Mouse (Mus musculus) layer of hippocampus, adult 2 months (tissue): ENCODE data around the gene Zdhhc8. TPM values are rescaled to one million over a fixed set of nuclear protein-coding genes. Genes with fewer than 3 reads are reported as not detected.

Experiments used
- DNase-seq, 2 experiments: peaks; one replicate each; pipeline ENCODE4 v3.0.0; 2022; ENCODE audit warnings: low spot score in 2 of 2
- H3K27ac ChIP-seq: fragments of 200-600 bp; 2 replicates; pipeline ENCODE4 v1.8.1; 2022
- H3K4me3 ChIP-seq: fragments of 200-600 bp; 2 replicates; pipeline ENCODE4 v1.8.1; 2022; ENCODE audit warnings: mild to moderate bottlenecking
- CTCF ChIP-seq: fragments of 200-600 bp; conservative IDR thresholded peaks from 2 replicates; pipeline ENCODE4 v1.8.1; 2022; ENCODE audit warnings: antibody characterized with exemption, mild to moderate bottlenecking, moderate library complexity
- total RNA-seq, 2 experiments: library from RNA; stranded (reverse); gene quantifications; 2 replicates each; pipeline ENCODE4 v1.2.3; 2021

The Zdhhc8 gene
- total RNA-seq, 2 experiments from 2014 or later = 72.0 to 84.1 TPM

- TF ChIP-seq CTCF = no peak
- no peak for DNase-seq
- no peak overlapping the region for H3K4me3 ChIP-seq
- no peak overlapping the region; the same call in 1 of the 2 replicates for H3K27ac ChIP-seq
Measured at GRCm38 (mm10) chr16:18227187-18227586, 7.7 kb downstream of the Zdhhc8 start.

DNA sequence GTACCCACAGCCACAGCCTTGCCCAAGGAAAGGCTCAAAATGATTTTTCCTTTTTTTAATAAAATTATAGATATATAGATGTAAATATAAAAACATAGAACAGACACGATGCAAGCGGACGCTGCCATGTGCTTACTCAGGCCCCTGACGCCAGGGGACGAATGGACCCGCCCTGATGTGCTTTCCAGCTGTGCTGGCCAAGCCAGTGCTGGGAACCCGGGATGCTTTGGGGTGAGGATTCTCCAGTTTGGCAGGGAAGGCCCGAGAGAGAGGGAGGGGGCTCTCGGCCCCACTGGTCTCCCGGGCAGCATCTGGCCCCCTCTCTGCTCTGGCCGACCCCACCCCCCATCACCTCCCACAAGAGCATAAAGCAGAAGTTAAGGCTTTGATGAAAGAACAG, 12.7 kb downstream of the Zdhhc8 start:
- Histone ChIP-seq H3K27ac (no peak overlapping the region), H3K4me3 (no peak overlapping the region)
- TF ChIP-seq CTCF = no peak
- no peak for DNase-seq

DNA sequence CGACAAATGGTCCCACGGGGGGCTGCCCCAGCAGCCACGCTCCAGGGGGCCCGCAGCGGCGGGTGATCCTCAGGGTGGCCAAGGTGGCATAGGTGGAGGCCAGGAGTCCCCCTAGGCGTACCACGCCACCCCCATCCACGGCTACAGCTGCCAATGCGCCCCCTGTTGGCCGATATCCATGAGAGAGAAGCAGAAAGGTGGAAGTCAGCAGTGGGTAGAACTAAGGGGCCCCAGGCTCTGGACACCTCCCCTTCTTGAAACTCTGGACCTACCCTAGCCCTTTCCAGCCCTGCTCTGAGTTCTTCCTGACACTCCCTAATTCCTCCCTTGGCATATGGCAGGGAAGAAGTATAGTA, 13.4 kb downstream of the Zdhhc8 start:
- peak; percentile 60 for TF ChIP-seq CTCF
- DNase-seq = no peak
- Histone ChIP-seq H3K4me3 (no peak overlapping the region), H3K27ac (no peak overlapping the region)

DNA sequence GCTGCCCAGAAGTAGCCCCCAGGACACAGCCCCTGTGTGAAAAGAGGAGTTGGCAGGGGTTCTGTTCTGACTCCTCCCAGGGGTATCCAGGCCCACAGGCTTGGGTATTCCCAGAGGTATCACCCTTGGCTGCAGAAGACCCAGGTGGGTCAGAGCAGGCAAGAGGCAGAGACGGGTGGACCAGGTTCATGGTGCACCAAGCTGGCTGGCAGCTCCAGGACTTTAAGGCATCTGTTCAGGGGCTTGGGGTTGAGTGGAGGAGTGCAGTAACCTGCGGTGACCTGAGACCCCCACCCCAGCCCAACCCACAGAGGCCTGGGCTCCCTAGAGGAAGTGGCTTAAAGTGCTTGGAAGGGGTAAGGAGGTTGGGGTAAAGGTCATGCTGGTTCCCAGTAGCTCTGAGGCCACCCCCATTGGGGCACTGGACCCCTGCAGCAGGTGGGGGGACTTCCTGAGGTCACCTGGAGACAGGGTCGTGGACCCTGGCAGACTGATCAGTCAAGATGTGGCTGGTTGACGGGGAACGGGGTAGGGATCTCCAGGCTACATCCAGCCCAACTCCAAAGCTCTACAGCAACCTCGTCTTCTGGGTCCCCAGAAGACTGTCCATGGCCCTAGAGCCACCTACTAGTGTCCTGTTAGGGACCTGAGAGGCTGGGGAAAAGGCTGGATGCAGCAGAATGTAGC, 13.9 kb downstream of the Zdhhc8 start:
- Histone ChIP-seq H3K27ac (no peak overlapping the region), H3K4me3 (no peak overlapping the region)
- no peak for TF ChIP-seq CTCF
- no peak for DNase-seq

GRCm38 (mm10) chr16:18220001-18220400, 14.9 kb downstream of the Zdhhc8 start:
- no peak for DNase-seq
- no peak overlapping the region for H3K27ac ChIP-seq
- no peak for TF ChIP-seq CTCF
- no peak overlapping the region for H3K4me3 ChIP-seq

DNA sequence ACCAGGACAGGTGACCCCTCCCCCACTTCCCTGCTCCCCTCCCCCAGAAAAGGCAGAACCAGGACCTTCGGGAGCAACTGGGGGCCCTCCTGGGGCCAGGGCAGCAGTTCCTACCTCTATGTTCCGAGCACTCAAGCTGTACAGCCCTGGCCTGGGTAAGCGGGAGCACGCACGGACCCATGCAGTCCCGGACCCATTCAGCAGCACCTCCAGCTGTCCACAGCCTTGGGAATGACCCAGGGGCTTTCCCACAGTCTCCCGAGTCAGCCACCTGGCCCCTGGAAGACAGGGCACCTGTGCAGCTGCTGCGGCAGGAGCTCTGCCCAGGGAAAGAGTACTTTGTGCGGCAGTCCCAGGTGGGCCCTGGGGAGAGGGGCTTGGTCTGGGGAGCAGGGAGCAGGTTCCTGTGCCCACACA, 16.3 kb downstream of the Zdhhc8 start:
- H3K27ac ChIP-seq = no peak overlapping the region
- no peak overlapping the region for H3K4me3 ChIP-seq
- no peak for DNase-seq
- no peak for TF ChIP-seq CTCF

- no peak for DNase-seq
- no peak for TF ChIP-seq CTCF
- Histone ChIP-seq H3K27ac (no peak within 1 kb of the TSS), H3K4me3 (no peak within 1 kb of the TSS)
Measured at GRCm38 (mm10) chr16:18217579-18217978, 17.4 kb downstream of the Zdhhc8 start, which contains the start of gene Ccdc188. Gene Ccdc188, plus strand, starts transcription at chr16:18217879.

- TF ChIP-seq CTCF = no peak
- DNase-seq = no peak
- peak overlapping the region; percentile 26; the same call in 1 of the 2 replicates for H3K4me3 ChIP-seq
- H3K27ac ChIP-seq = peak overlapping the region; percentile 91
Measured at GRCm38 (mm10) chr16:18214858-18215257, 20.1 kb downstream of the Zdhhc8 start.

- peak overlapping the region; percentile 26 for H3K4me3 ChIP-seq
- peak overlapping the region; percentile 91 for H3K27ac ChIP-seq
- TF ChIP-seq CTCF = no peak
- DNase-seq = peak; percentile 66 to 78
Measured at GRCm38 (mm10) chr16:18213689-18214088, 21.2 kb downstream of the Zdhhc8 start.

DNA sequence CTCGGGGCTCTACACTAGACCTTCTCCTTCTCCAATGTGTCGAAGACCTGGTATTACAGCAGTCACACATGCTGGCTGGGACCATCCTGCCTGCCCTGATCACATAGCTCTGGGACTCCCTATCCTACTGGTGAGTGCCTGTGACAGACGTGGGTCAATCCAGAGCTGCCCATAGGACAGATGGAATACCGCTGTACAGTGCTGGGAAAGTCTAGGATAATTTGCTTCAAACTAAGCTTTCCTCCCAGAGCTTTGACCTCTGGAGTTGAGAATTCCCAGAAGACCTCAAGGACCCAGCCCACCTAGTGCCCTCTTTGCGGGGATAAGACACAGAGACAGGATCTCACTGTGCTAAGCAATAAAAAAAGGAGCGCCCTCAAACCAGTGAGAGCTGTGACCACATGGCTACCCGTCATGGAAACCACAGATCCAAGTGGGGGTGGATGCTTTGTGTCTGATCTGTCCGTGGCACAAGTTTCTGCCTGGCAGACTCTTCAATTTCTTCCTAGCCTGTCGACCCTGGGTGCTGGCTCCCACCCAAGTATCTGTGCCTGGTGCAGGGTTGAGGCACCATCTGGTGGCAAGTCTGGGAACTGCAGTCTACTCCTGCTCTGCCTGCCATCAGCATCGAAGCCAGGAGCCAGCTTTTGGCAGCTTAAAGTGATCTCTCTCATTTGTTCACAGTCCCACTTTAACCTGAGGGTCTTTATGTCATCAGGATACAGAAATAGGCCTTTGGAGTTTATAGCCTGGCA, 23.3 kb downstream of the Zdhhc8 start:
- TF ChIP-seq CTCF = peak; percentile 100
- Histone ChIP-seq H3K4me3 (no peak overlapping the region), H3K27ac (peak overlapping the region; percentile 69; the same call in 1 of the 2 replicates)
- peak; percentile 85 to 94 for DNase-seq

DNA sequence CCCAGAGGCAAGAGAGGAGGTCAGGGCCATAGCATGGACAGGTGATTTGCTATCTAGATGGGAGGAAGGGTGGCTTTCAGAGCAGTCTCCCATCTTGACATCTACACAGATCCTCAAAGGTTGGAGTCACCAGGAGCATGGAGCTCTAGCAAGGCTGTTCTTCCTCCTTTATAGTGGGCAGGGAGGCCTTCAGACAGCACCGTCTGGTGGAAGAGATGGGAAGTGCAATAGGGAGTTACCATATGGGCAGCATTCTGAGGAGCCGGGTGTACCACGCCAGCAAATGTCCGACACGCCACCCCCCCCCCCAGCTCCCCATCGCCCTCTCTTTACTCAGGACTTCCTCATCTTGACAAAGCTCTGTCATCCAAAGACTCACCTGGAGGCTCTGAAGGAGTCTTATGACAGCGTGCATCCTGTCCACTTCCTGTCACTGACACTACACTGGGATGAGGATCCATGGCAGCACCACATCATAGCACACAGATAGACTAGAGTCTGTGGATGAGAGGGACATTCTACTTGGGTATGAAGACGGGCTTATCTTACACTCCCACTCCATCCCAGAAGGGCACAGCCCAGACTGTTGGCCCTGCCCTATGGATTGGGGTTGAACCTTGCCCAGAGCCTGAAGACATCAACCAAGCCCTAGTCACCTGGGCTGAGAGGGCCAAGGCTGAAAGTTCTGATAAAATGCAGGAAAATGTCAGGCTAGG, 24.1 kb downstream of the Zdhhc8 start:
- peak overlapping the region; percentile 69; the same call in 1 of the 2 replicates for H3K27ac ChIP-seq
- peak; percentile 90 for TF ChIP-seq CTCF
- DNase-seq = peak; percentile 72 to 85
- H3K4me3 ChIP-seq = no peak overlapping the region

GRCm38 (mm10) chr16:18203430-18204091, 31.4 kb downstream of the Zdhhc8 start:
- Histone ChIP-seq H3K27ac (no peak overlapping the region), H3K4me3 (no peak overlapping the region)
- DNase-seq = no peak
- TF ChIP-seq CTCF = no peak

DNA sequence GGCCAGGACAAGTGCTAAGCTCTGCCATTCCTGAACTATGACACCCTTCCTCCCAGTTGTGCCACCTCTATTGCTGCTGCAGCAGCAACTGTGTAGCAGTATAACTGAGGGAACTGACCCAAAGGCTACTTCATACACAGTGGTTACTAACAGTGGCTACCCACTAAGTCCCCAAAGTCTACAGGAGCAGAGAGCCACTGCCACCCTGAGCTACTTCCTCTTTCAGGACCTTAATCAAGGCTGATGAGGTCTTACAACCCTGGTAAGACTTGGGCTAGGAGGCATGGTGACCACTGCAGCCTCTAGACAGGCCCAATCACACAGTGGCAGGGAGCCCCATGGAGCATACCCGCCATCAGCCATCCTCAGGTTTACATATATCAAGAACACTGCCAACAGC, 32.9 kb downstream of the Zdhhc8 start:
- DNase-seq = no peak
- TF ChIP-seq CTCF = no peak
- Histone ChIP-seq H3K27ac (no peak overlapping the region), H3K4me3 (no peak overlapping the region)
